In the genomic region with DNA sequence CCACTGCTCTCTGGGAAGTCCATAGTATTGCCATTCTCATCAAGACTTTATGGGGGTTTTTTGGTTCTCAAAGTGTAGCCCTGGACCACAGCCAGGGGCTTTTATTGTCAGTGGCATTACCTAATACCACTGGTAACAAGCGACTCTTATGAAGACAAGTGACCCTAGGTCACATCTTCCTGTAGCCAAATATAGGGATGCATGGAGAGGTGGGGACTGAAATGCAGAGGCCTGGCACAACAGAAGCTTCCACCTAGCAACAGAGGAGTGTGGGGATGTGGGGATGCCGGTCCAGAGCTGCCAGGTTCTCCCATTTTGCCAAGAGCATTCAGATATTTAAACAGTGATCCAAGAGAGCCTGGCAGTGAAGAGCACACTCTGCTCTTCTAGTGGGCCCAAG, we compare ENCODE assay signal across 19 mouse cellular contexts. TPM values are rescaled to one million over a fixed set of nuclear protein-coding genes. Genes with fewer than 3 reads are reported as not detected.
DNase-seq lines count a peak whose midpoint lies in the region; ATAC-seq lines count a peak whose summit lies in the region.
"Had no signal": no experiment of that assay in that cellular context is flagged by ENCODE, and none has a peak within 500 bp of the region (broad histone marks: within the 10 kb centered on the region; RNA-seq: fewer than 3 reads in every experiment).

No protein-coding gene starts in this region.

- no peaks in the 10 kb centered on the region for H3K36me3 ChIP-seq in hindbrain, embryonic 14.5 days (replicated peaks; ENCODE audit: control insufficient read depth, insufficient read depth)
- H3K36me3 ChIP-seq in hindbrain, embryonic 13.5 days = no peaks in the 10 kb centered on the region
- H3K36me3 ChIP-seq in lung, embryonic 16.5 days (ENCODE audit: control insufficient read depth, insufficient read depth, low read length) = no peaks in the 10 kb centered on the region
- H3K36me3 ChIP-seq in neural tube, embryonic 14.5 days (ENCODE audit: control insufficient read depth, insufficient read depth, low read length) = no peaks in the 10 kb centered on the region
- H3K36me3 ChIP-seq: embryonic facial prominence, embryonic 10.5 days; heart, embryonic 15.5 days had no signal

- H3K4me1 ChIP-seq in hindbrain, embryonic 14.5 days (replicated peaks; ENCODE audit: control insufficient read depth, insufficient read depth, low read length) = no peaks in the 10 kb centered on the region
- H3K4me1 ChIP-seq in hindbrain, embryonic 13.5 days (replicated peaks) = peaks cover 9% of the 10 kb centered on the region
- H3K4me1 ChIP-seq in lung, embryonic 16.5 days (replicated peaks; ENCODE audit: control insufficient read depth, insufficient read depth, low read length) = peaks cover 27% of the 10 kb centered on the region
- H3K4me1 ChIP-seq in neural tube, embryonic 14.5 days (ENCODE audit: control insufficient read depth, insufficient read depth, low read length) = no peaks in the 10 kb centered on the region; the same call in 1 of the 2 replicates

- peak; percentile 59; the same call in 1 of the 2 replicates for ATAC-seq in hindbrain, embryonic 14.5 days (ENCODE audit: low FRiP score)
- ATAC-seq in hindbrain, embryonic 13.5 days (ENCODE audit: low FRiP score) = no peak
- ATAC-seq in lung, embryonic 16.5 days (ENCODE audit: low read depth) = no peak
- ATAC-seq in neural tube, embryonic 14.5 days (ENCODE audit: low read depth) = peak; percentile 74; the same call in 1 of the 2 replicates
- ATAC-seq: activated CD4-positive, CD25-positive, alpha-beta regulatory T cell, adult 4 months; forebrain, postnatal 0 days; Patski had no signal

- peaks cover 14% of the 10 kb centered on the region for H3K27me3 ChIP-seq in hindbrain, embryonic 14.5 days (ENCODE audit: control insufficient read depth, insufficient read depth, low read length)
- peaks cover 11% of the 10 kb centered on the region for H3K27me3 ChIP-seq in hindbrain, embryonic 13.5 days
- H3K27me3 ChIP-seq in lung, embryonic 16.5 days (ENCODE audit: control insufficient read depth, insufficient read depth, low read depth, low read length) = no peaks in the 10 kb centered on the region; the same call in 1 of the 2 replicates
- H3K27me3 ChIP-seq in neural tube, embryonic 14.5 days (ENCODE audit: control insufficient read depth, insufficient read depth, low read length) = no peaks in the 10 kb centered on the region; the same call in 1 of the 2 replicates
- H3K27me3 ChIP-seq: CH12.LX, Patski had no signal

- DNase-seq in hindbrain, embryonic 14.5 days (ENCODE audit: low spot score) = no peak
- no peak for DNase-seq in lung, postnatal 4 days
- DNase-seq in neural tube, embryonic 10.5 days (ENCODE audit: extremely low spot score, low spot score) = no peak
- DNase-seq: adrenal gland, postnatal 14 days; cerebellum, adult 2 months; cerebellum, postnatal 10 days; forebrain, postnatal 0 days; gastrocnemius, postnatal 14 days; heart, adult 2 months; heart, postnatal 14 days had no signal

- H3K27ac ChIP-seq in hindbrain, embryonic 14.5 days = no peak overlapping the region
- H3K27ac ChIP-seq in hindbrain, embryonic 13.5 days = no peak overlapping the region
- peak overlapping the region; percentile 44; the same call in 1 of the 2 replicates for H3K27ac ChIP-seq in lung, embryonic 16.5 days (ENCODE audit: low read length)
- no peak overlapping the region for H3K27ac ChIP-seq in neural tube, embryonic 14.5 days (ENCODE audit: low read depth, low read length)
- H3K27ac ChIP-seq: embryonic facial prominence, embryonic 10.5 days; heart, adult 2 months; heart, embryonic 15.5 days had no signal

- no peak overlapping the region for H3K4me2 ChIP-seq in hindbrain, embryonic 14.5 days (replicated peaks)
- H3K4me2 ChIP-seq in hindbrain, embryonic 13.5 days = no peak overlapping the region
- H3K4me2 ChIP-seq in lung, embryonic 16.5 days (ENCODE audit: low read depth, low read length) = no peak overlapping the region
- H3K4me2 ChIP-seq in neural tube, embryonic 14.5 days (ENCODE audit: low read depth, low read length) = no peak overlapping the region
- H3K4me2 ChIP-seq: heart, embryonic 11.5 days; heart, embryonic 15.5 days had no signal

- WGBS in hindbrain, embryonic 14.5 days = 74% methylated on average over 2 of the region's 2 CpGs
- WGBS in hindbrain, embryonic 13.5 days = 62% methylated on average over 2 of the region's 2 CpGs
- WGBS in lung, embryonic 16.5 days = 28% methylated on average over 2 of the region's 2 CpGs
- WGBS in neural tube, embryonic 14.5 days = 31% methylated on average over 2 of the region's 2 CpGs

- no peak overlapping the region for H3K9ac ChIP-seq in hindbrain, embryonic 14.5 days
- no peak overlapping the region for H3K9ac ChIP-seq in hindbrain, embryonic 13.5 days
- H3K9ac ChIP-seq in lung, embryonic 16.5 days (ENCODE audit: low read length) = no peak overlapping the region
- H3K9ac ChIP-seq in neural tube, embryonic 14.5 days (replicated peaks; ENCODE audit: low read depth, low read length) = no peak overlapping the region
- H3K9ac ChIP-seq: forebrain, postnatal 0 days; heart, embryonic 15.5 days had no signal

- no peak overlapping the region for H3K4me3 ChIP-seq in hindbrain, embryonic 14.5 days (replicated peaks; ENCODE audit: low read length)
- H3K4me3 ChIP-seq in hindbrain, embryonic 13.5 days = no peak overlapping the region
- H3K4me3 ChIP-seq in lung, embryonic 16.5 days (ENCODE audit: low read length) = no peak overlapping the region
- H3K4me3 ChIP-seq in neural tube, embryonic 14.5 days (ENCODE audit: low read depth, low read length) = no peak overlapping the region
- H3K4me3 ChIP-seq: embryonic facial prominence, embryonic 10.5 days; heart, adult 2 months; heart, embryonic 15.5 days had no signal

- no peaks in the 10 kb centered on the region for H3K9me3 ChIP-seq in hindbrain, embryonic 14.5 days (ENCODE audit: control insufficient read depth, low read length)
- H3K9me3 ChIP-seq in hindbrain, embryonic 13.5 days = no peaks in the 10 kb centered on the region
- H3K9me3 ChIP-seq in lung, embryonic 16.5 days (ENCODE audit: control insufficient read depth, low read length) = no peaks in the 10 kb centered on the region
- no peaks in the 10 kb centered on the region for H3K9me3 ChIP-seq in neural tube, embryonic 14.5 days (ENCODE audit: control insufficient read depth, low read length)
- H3K9me3 ChIP-seq: embryonic facial prominence, embryonic 10.5 days; heart, embryonic 15.5 days had no signal

RNA-seq across cellular contexts. Expression of a gene that starts 5.9 kb away (rescaled TPM):
- polyA plus RNA-seq in hindbrain, embryonic 14.5 days (2014; fragmentation: Nextera tagmentation; extraction: Ambion mirVana) = 4.1 and 4.3 TPM in 2 replicates
- polyA plus RNA-seq in hindbrain, embryonic 13.5 days (2015; fragmentation: Nextera tagmentation; extraction: Ambion mirVana) = 3.5 and 3.6 TPM in 2 replicates
- polyA plus RNA-seq in lung, embryonic 16.5 days (2015; fragmentation: Nextera tagmentation; extraction: Ambion mirVana) = 4.6 and 5.1 TPM in 2 replicates
- 1.8 and 2.5 TPM in 2 replicates for polyA plus RNA-seq in neural tube, embryonic 14.5 days (2014; fragmentation: Nextera tagmentation; extraction: Ambion mirVana)

Comparison
In these comparisons a context has a peak if more than half of its experiments do, and no peak if none do; other contexts are left out.
1. ATAC-seq: peak in hindbrain, embryonic 14.5 days (single experiment) and neural tube, embryonic 14.5 days (single experiment); none in hindbrain, embryonic 13.5 days (single experiment) and lung, embryonic 16.5 days (single experiment).